Mouse (Mus musculus): ENCODE measurements around the gene Wdr48. TPM values are rescaled to one million over a fixed set of nuclear protein-coding genes. Genes with fewer than 3 reads are reported as not detected.

The Wdr48 gene
- polyA plus RNA-seq, 1 experiment from 2014 or later: 64.0 TPM

DNA sequence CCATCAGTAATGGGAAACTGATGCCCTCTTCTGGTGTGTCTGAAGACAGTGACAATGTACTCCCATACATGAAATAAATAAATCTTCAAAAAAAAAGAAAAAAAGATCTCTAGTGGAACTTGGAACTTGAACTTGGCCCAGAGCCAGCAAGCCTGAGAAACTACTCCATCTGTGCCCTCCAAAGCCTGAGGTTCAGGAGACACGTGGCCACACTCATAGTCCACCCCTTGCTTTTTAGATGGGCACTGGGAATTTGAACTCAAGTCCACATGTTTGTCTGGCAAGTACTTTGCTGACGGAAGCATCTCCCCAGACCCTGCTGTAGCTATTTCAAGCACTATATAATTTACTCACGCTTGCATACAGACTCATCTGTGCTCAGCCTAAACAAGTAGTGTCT, 70.5 kb downstream of the Wdr48 start:
- Histone ChIP-seq H3K36me3 (replicated peaks; ENCODE audit: control insufficient read depth, insufficient read depth, low read depth, low read length) (no peaks in the 10 kb centered on the region), H3K27ac (replicated peaks; ENCODE audit: low read depth, low read length) (no peak overlapping the region), H3K4me2 (ENCODE audit: low read depth, low read length) (no peak overlapping the region), H3K27me3 (ENCODE audit: control insufficient read depth, insufficient read depth, low read length) (no peaks in the 10 kb centered on the region), H3K9me3 (replicated peaks; ENCODE audit: control insufficient read depth, low read length) (no peaks in the 10 kb centered on the region), H3K4me3 (ENCODE audit: low read depth, low read length) (no peak overlapping the region), H3K9ac (replicated peaks; ENCODE audit: low read length) (no peak overlapping the region), H3K4me1 (ENCODE audit: control insufficient read depth, insufficient read depth, low read length) (0 out of 2 replicates have a peak, but pooled peaks cover 4% of the 10 kb centered on the region)
- ATAC-seq (replicated peaks; ENCODE audit: insufficient number of reproducible peaks, low FRiP score, low TSS enrichment, low read depth): no peak
- WGBS: 78% methylated on average over 3 of the region's 3 CpGs
- DNase-seq (ENCODE audit: low spot score): no peak

DNA sequence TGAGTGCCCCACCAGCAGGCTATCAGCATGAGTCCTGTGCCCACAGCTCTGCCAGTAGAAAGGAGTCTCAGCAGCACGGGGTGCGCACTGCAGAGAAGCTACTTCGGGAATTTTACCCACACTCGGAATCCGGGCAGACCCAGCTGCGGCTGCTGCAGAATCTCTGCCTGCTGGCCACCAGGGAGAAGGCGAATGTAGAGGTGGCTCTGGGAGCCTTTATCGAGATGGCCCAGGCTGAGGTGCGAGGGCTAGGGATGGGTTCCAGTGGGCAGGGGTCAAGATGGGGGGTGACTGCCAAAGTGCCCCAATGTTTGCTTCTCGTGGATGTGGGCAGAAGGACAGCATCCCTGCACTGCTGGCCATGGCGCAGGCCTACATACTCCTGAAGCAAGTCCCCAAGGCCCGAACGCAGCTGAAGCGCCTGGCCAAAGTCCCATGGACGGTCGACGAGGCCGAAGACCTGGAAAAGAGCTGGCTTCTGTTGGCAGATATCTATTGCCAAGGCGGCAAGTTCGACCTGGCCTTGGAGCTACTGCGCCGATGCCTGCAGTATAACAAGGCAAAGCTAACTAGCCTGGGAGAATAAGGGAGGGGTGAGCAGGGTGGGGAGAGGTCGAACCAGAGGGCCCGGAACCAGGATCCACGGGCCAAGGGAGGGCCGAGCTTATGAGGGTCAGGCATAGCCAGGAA, 71.7 kb downstream of the Wdr48 start:
- no peak overlapping the region for H3K9ac ChIP-seq (replicated peaks; ENCODE audit: low read length)
- ATAC-seq (replicated peaks; ENCODE audit: insufficient number of reproducible peaks, low FRiP score, low TSS enrichment, low read depth) (no peak), DNase-seq (ENCODE audit: low spot score) (no peak)
- H3K27me3 ChIP-seq (ENCODE audit: control insufficient read depth, insufficient read depth, low read length): no peaks in the 10 kb centered on the region
- no peak overlapping the region for H3K27ac ChIP-seq (replicated peaks; ENCODE audit: low read depth, low read length)
- WGBS: 84% methylated on average over 26 of the region's 26 CpGs
- H3K4me2 ChIP-seq (ENCODE audit: low read depth, low read length): no peak overlapping the region
- 0 out of 2 replicates have a peak, but pooled peaks cover 4% of the 10 kb centered on the region for H3K4me1 ChIP-seq (ENCODE audit: control insufficient read depth, insufficient read depth, low read length)
- H3K36me3 ChIP-seq (replicated peaks; ENCODE audit: control insufficient read depth, insufficient read depth, low read depth, low read length): no peaks in the 10 kb centered on the region
- no peaks in the 10 kb centered on the region for H3K9me3 ChIP-seq (replicated peaks; ENCODE audit: control insufficient read depth, low read length)
- no peak overlapping the region for H3K4me3 ChIP-seq (ENCODE audit: low read depth, low read length)

DNA sequence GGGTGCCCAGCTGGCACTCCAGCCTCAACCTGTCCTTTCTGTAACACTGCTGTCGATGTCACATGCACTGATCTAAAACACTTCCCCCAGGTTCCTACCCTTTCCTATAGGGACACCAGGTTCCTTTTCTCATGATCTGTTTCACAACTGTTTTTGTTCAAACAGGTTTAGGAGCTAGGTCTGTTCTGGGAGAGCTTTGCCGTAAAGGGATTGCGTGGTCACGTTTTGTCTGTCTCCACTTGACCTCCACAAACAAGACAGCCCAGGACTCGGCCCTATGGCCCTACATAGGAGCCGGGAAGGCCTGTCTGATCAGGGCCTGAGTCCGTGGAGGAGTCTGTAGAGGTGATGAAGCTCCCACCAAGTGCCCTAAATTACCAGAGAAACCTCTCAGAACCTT, 75.1 kb downstream of the Wdr48 start:
- 85% methylated on average over 7 of the region's 7 CpGs for WGBS
- Histone ChIP-seq H3K27me3 (ENCODE audit: control insufficient read depth, insufficient read depth, low read length) (no peaks in the 10 kb centered on the region), H3K4me2 (ENCODE audit: low read depth, low read length) (no peak overlapping the region), H3K9me3 (replicated peaks; ENCODE audit: control insufficient read depth, low read length) (no peaks in the 10 kb centered on the region), H3K36me3 (replicated peaks; ENCODE audit: control insufficient read depth, insufficient read depth, low read depth, low read length) (no peaks in the 10 kb centered on the region; the same call in none of the 2 replicates), H3K27ac (replicated peaks; ENCODE audit: low read depth, low read length) (no peak overlapping the region), H3K4me1 (ENCODE audit: control insufficient read depth, insufficient read depth, low read length) (no peaks in the 10 kb centered on the region), H3K9ac (replicated peaks; ENCODE audit: low read length) (no peak overlapping the region), H3K4me3 (ENCODE audit: low read depth, low read length) (no peak overlapping the region)
- ATAC-seq (replicated peaks; ENCODE audit: insufficient number of reproducible peaks, low FRiP score, low TSS enrichment, low read depth): no peak
- no peak for DNase-seq (ENCODE audit: low spot score)

DNA sequence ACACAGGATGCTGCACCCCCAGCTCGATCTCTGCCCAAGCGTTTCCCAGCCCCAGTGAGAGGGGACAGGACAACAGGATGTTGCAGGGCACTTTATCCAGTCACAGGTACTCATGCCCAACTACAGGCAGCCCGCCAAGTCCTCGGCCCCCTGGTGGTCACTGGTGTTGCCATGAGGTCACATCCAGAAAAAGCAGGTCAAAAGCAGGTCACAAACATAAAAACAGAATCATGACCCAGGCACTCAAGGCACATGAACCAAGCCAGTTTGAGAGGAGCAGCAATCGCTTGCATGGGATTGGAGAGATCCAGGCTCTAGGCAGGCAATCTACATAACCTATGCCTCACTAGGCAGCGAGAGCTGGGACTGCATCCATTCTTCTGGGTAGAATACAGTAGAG, 75.5 kb downstream of the Wdr48 start:
- ATAC-seq (replicated peaks; ENCODE audit: insufficient number of reproducible peaks, low FRiP score, low TSS enrichment, low read depth): no peak
- H3K4me2 ChIP-seq (ENCODE audit: low read depth, low read length): no peak overlapping the region
- H3K9me3 ChIP-seq (replicated peaks; ENCODE audit: control insufficient read depth, low read length): no peaks in the 10 kb centered on the region
- no peak overlapping the region for H3K9ac ChIP-seq (replicated peaks; ENCODE audit: low read length)
- no peaks in the 10 kb centered on the region for H3K4me1 ChIP-seq (ENCODE audit: control insufficient read depth, insufficient read depth, low read length)
- no peak overlapping the region for H3K27ac ChIP-seq (replicated peaks; ENCODE audit: low read depth, low read length)
- H3K27me3 ChIP-seq (ENCODE audit: control insufficient read depth, insufficient read depth, low read length): no peaks in the 10 kb centered on the region
- 44% methylated on average over 6 of the region's 6 CpGs for WGBS
- no peak for DNase-seq (ENCODE audit: low spot score)
- no peak overlapping the region for H3K4me3 ChIP-seq (ENCODE audit: low read depth, low read length)
- H3K36me3 ChIP-seq (replicated peaks; ENCODE audit: control insufficient read depth, insufficient read depth, low read depth, low read length): no peaks in the 10 kb centered on the region; the same call in none of the 2 replicates

DNA sequence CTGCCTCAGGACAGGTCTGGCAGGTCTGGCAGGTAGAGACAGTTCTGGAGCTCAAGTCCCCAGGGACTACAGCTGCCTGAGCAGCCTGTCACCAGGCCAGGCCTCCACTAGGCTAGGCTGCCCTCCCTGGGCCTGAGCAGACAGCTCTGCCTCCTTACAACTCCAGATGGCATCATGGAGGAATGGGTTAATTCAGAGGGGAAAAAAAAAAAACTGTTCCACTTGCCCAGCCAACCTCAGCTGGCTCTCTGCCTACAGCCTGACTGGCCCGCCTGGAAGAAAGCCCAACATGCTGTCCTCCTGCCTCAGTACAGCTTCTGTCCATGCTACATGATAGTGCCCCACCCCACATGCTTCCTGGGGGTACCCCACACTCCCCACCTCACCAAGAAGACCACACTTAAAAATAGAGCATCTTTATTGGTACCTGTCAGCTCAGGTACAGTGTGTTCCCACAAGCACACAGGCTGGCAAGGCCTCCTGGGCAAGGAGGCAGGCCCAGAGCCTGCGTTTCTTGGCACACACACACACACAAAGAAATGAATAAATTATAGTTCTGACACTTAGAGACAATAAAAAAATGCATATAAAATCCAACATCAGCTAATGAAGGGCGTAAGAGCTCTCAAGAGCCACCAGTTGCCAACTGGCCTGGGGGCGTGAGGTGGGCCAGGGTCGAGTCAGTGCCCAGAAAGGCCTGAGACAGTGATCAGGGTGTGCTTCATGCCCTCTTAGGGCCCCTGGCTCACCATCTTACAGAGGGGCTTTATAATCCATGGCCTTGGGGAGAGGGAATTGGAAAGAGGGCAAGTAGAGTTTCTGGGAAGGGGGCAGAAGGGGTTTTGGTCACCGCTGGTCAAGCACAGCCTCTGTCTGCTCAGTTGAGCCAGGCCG, 76.3 kb downstream of the Wdr48 start:
- H3K4me3 ChIP-seq (ENCODE audit: low read depth, low read length): no peak overlapping the region
- H3K36me3 ChIP-seq (replicated peaks; ENCODE audit: control insufficient read depth, insufficient read depth, low read depth, low read length): no peaks in the 10 kb centered on the region; the same call in none of the 2 replicates
- H3K9me3 ChIP-seq (replicated peaks; ENCODE audit: control insufficient read depth, low read length): no peaks in the 10 kb centered on the region
- H3K4me2 ChIP-seq (ENCODE audit: low read depth, low read length): no peak overlapping the region
- DNase-seq (ENCODE audit: low spot score) (no peak), ATAC-seq (replicated peaks; ENCODE audit: insufficient number of reproducible peaks, low FRiP score, low TSS enrichment, low read depth) (no peak)
- no peak overlapping the region for H3K9ac ChIP-seq (replicated peaks; ENCODE audit: low read length)
- no peaks in the 10 kb centered on the region for H3K4me1 ChIP-seq (ENCODE audit: control insufficient read depth, insufficient read depth, low read length)
- WGBS: 91% methylated on average over 7 of the region's 7 CpGs
- H3K27ac ChIP-seq (replicated peaks; ENCODE audit: low read depth, low read length): no peak overlapping the region
- no peaks in the 10 kb centered on the region for H3K27me3 ChIP-seq (ENCODE audit: control insufficient read depth, insufficient read depth, low read length)

DNA sequence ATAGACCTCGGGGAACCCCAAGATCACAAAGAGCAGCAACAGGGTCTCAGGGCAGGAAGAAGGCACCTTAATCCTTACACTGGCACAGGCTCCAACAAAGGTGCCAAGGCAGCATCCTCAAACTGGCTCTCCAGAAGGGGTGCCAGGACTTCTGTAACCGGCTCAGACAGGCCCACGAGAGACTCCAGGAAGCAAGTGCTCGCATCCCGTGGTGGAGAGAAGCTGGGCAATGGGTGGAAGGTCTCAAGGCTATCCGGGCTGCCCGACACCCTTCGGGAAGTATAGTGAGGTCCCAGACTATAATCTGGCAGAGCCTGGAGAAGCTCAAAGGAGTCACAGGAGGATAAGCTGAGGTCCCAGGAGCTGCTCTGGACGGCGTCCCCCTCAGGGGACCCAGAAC, 77.5 kb downstream of the Wdr48 start:
- Histone ChIP-seq H3K9ac (replicated peaks; ENCODE audit: low read length) (no peak overlapping the region), H3K4me1 (ENCODE audit: control insufficient read depth, insufficient read depth, low read length) (no peaks in the 10 kb centered on the region), H3K36me3 (replicated peaks; ENCODE audit: control insufficient read depth, insufficient read depth, low read depth, low read length) (no peaks in the 10 kb centered on the region; the same call in none of the 2 replicates), H3K27ac (replicated peaks; ENCODE audit: low read depth, low read length) (no peak overlapping the region), H3K27me3 (ENCODE audit: control insufficient read depth, insufficient read depth, low read length) (no peaks in the 10 kb centered on the region), H3K4me3 (ENCODE audit: low read depth, low read length) (no peak overlapping the region), H3K9me3 (replicated peaks; ENCODE audit: control insufficient read depth, low read length) (no peaks in the 10 kb centered on the region), H3K4me2 (ENCODE audit: low read depth, low read length) (no peak overlapping the region)
- no peak for ATAC-seq (replicated peaks; ENCODE audit: insufficient number of reproducible peaks, low FRiP score, low TSS enrichment, low read depth)
- DNase-seq (ENCODE audit: low spot score): no peak
- 89% methylated on average over 10 of the region's 10 CpGs for WGBS

DNA sequence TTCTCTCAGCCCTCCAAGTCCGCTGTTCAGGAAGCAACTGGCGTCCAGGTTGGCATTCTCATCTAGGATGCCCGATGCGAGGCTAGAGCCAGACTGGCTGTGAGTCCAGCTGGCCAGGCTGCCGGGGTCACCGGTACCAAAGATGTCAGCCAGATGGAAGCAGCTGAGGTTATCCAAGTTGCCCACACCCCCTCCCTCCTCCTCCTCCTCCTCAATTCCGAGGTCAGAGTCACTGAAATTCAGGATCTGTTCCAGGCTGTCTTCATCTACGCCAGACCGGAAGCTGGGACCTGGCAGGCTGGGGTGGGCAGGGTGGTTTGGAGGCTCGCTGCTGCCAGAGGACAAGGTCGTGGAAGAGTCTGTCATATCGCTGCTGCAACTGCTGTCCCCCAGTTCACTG, 77.9 kb downstream of the Wdr48 start:
- Histone ChIP-seq H3K36me3 (replicated peaks; ENCODE audit: control insufficient read depth, insufficient read depth, low read depth, low read length) (no peaks in the 10 kb centered on the region; the same call in none of the 2 replicates), H3K4me2 (ENCODE audit: low read depth, low read length) (no peak overlapping the region), H3K4me1 (ENCODE audit: control insufficient read depth, insufficient read depth, low read length) (no peaks in the 10 kb centered on the region), H3K9me3 (replicated peaks; ENCODE audit: control insufficient read depth, low read length) (no peaks in the 10 kb centered on the region), H3K4me3 (ENCODE audit: low read depth, low read length) (no peak overlapping the region), H3K27ac (replicated peaks; ENCODE audit: low read depth, low read length) (no peak overlapping the region), H3K9ac (replicated peaks; ENCODE audit: low read length) (no peak overlapping the region), H3K27me3 (ENCODE audit: control insufficient read depth, insufficient read depth, low read length) (no peaks in the 10 kb centered on the region)
- no peak for ATAC-seq (replicated peaks; ENCODE audit: insufficient number of reproducible peaks, low FRiP score, low TSS enrichment, low read depth)
- WGBS: 91% methylated on average over 12 of the region's 12 CpGs
- DNase-seq (ENCODE audit: low spot score): no peak

DNA sequence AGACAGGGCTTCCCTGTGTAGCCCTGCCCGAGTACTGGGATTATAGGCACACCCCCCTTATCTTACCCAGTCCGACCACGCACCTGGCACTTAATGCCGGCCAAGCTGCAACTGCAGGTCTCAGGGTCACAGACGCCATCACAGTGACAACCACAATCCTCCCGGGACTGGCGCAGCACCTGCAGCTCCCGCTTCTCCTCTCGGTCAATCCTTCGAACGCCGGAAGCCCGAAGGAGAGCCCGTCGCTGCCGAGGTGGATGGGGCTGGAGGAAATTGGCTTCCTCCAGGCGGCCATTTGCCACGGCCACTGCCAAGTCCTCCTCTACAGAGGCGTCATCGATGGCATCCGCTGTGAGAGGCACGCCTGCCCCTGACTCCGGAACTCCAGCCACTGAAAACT, 78.6 kb downstream of the Wdr48 start:
- Histone ChIP-seq H3K36me3 (replicated peaks; ENCODE audit: control insufficient read depth, insufficient read depth, low read depth, low read length) (no peaks in the 10 kb centered on the region; the same call in none of the 2 replicates), H3K9ac (replicated peaks; ENCODE audit: low read length) (no peak overlapping the region), H3K4me1 (ENCODE audit: control insufficient read depth, insufficient read depth, low read length) (peaks cover 4% of the 10 kb centered on the region; the same call in 1 of the 2 replicates), H3K9me3 (replicated peaks; ENCODE audit: control insufficient read depth, low read length) (no peaks in the 10 kb centered on the region), H3K4me2 (ENCODE audit: low read depth, low read length) (no peak overlapping the region), H3K4me3 (ENCODE audit: low read depth, low read length) (no peak overlapping the region), H3K27ac (replicated peaks; ENCODE audit: low read depth, low read length) (no peak overlapping the region), H3K27me3 (ENCODE audit: control insufficient read depth, insufficient read depth, low read length) (no peaks in the 10 kb centered on the region)
- WGBS: 95% methylated on average over 23 of the region's 23 CpGs
- no peak for DNase-seq (ENCODE audit: low spot score)
- no peak for ATAC-seq (replicated peaks; ENCODE audit: insufficient number of reproducible peaks, low FRiP score, low TSS enrichment, low read depth)

All from embryonic facial prominence, embryonic 11.5 days (tissue).